Mouse (Mus musculus): ENCODE data around the gene Hdac1. TPM values are rescaled to one million over a fixed set of nuclear protein-coding genes. Genes with fewer than 3 reads are reported as not detected.
A peak's percentile ranks its signal among the peaks of the same experiment; 100 is the strongest.

Hdac1 gene
- polyA plus RNA-seq, 1 experiment from 2014 or later: 237 TPM

DNA sequence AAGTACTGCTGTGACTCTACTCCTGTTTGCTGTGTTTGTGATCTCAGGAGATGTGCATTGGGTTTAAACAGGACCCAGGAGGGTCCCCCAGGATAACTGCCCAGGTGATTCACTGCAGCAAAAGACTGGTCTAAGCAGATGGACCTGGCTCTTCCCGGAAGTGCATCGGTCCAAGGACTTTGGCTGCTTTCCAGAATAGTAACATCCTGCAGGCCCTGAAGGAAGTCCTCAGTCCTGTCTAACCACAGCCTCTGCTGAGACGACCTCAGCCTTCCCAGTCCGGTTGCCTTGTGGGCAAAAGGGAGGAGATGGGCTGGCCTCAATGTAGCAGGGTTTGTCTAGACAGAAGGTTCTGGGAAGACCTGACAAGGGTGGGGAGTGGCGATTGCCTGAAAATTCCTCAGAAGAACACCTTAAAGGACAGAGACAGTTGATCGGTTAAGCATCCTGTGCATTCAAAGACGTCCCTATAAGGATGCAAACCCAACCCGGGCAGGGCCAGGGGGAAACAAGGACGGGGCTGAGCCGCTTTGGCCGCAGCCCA lies 39.5 kb downstream of the Hdac1 start:
- no peak for DNase-seq (ENCODE audit: low spot score)

DNA sequence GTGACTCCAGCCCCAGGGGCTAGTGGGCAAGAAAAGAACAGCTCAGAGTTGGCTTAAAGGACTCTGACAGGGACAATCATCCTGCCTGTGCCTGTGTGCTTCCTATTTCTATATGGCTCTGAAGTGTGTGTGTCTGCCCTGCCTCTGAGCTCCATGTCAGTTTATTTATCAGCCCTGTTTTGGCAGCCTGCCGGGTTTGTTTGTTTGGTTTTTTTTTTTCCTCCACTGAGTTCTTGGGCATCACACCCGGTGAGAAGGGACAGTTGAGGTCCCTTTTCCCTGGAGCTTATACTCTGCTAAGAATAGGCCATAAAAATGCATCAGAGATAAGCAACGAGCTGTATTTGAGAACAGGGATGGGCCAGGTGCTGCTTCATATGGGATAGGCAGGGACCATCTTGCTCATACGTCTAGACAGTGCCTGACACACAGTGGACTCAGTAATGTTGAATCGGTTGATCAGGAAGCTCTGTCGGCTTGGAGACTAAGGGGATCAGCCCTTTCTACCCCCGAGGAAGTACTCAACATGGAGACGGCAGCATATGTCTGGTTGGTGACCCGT lies 40.1 kb downstream of the Hdac1 start:
- peak overlapping the region; percentile 95 for H3K27ac ChIP-seq
- no peak for DNase-seq (ENCODE audit: low spot score)
- WGBS: 55% methylated on average over 9 of the region's 9 CpGs

More for the DNA sequence above, 39.5 kb downstream of the Hdac1 start:
- no peaks in the 10 kb centered on the region for H3K9me3 ChIP-seq
- H3K27ac ChIP-seq: peak overlapping the region; percentile 37; the same call in 1 of the 2 replicates
- no peaks in the 10 kb centered on the region for H3K27me3 ChIP-seq (ENCODE audit: insufficient read depth, poor library complexity, severe bottlenecking)
- no peaks in the 10 kb centered on the region for H3K36me3 ChIP-seq
- no peak overlapping the region for H3K4me3 ChIP-seq
- WGBS: 61% methylated on average over 11 of the region's 11 CpGs
- H3K4me1 ChIP-seq: peaks cover 63% of the 10 kb centered on the region

DNA sequence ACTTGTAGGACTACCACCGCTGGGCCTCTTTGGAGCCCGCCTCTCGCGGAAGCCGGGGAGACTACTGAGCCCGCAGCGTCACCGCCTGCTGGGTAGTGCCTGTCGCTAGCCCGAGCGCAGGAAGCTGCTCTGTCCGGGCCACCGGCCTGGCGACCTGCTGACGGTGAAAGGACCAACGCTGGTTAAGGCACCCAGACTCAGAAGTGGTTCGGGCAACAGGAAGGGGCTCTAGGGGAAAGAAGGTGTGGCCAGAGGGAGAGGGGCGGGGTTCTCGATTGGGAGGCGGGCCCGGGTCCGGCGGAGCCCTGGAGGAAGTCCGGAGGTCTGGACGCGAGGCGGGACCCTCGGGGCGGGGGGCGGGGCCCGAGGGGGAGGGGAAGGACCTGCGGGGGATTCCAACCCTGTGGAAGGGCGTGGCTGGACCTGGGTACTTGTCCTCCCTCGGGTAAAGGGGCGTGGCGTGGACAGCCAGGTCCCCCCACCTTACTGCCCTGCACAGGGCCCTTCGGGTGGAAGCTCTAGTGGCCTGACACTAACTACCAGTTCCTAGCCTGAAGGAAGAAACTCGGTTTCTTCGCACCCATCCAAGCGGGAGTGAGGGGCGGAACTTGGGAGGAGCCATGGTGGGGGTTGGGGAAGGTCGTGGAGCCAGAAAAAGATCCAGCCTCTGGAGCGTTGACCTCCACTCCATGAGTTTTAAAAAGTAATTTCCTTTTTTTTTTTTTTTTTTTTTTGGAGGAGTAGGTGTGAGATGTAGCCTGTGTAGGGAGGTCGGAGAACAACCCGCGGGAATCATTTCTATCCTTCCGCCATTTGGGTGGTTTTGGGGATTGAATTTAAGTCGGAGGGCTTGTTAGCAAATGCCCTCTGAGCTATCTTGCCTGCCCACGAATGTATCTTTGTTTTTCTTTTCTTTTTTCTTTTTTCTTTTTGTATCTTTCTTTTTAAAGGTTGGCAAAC lies 41.6 kb downstream of the Hdac1 start:
- H3K4me1 ChIP-seq: peaks cover 77% of the 10 kb centered on the region
- H3K27me3 ChIP-seq (ENCODE audit: insufficient read depth, poor library complexity, severe bottlenecking): 0 out of 2 replicates have a peak, but pooled peaks cover 5% of the 10 kb centered on the region
- H3K4me3 ChIP-seq: peak overlapping the region; percentile 74
- H3K36me3 ChIP-seq: no peaks in the 10 kb centered on the region
- DNase-seq (ENCODE audit: low spot score): peak; percentile 98
- H3K9me3 ChIP-seq: no peaks in the 10 kb centered on the region
- 1% methylated on average over 48 of the region's 49 CpGs for WGBS
- H3K27ac ChIP-seq: peak overlapping the region; percentile 95

More for the DNA sequence above, 40.1 kb downstream of the Hdac1 start:
- H3K4me1 ChIP-seq: peaks cover 64% of the 10 kb centered on the region
- H3K9me3 ChIP-seq: no peaks in the 10 kb centered on the region
- 0 out of 2 replicates have a peak, but pooled peaks cover 3% of the 10 kb centered on the region for H3K27me3 ChIP-seq (ENCODE audit: insufficient read depth, poor library complexity, severe bottlenecking)
- no peaks in the 10 kb centered on the region for H3K36me3 ChIP-seq
- no peak overlapping the region for H3K4me3 ChIP-seq

DNA sequence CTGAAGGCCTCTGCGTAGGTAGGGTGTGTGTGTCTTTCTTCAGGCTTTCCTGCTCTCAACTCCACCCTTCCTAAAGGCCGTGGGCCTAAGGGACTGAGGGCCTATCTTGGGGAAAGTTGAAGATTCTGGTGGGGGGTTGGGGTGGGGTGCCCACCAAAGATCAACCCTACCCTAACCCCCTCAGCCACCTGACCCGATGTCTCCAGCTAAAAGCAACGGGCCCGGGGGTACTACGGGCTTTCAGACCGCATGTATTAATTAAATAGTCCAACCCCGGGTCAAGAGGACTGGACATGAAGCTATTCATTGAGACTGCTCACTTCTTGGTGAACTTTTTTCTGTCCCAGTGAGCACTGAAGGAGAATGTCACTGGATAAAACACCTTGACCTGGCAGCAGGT lies 42.5 kb downstream of the Hdac1 start:
- 0 out of 2 replicates have a peak, but pooled peaks cover 5% of the 10 kb centered on the region for H3K27me3 ChIP-seq (ENCODE audit: insufficient read depth, poor library complexity, severe bottlenecking)
- peak overlapping the region; percentile 74 for H3K4me3 ChIP-seq
- DNase-seq (ENCODE audit: low spot score): peak; percentile 74
- H3K27ac ChIP-seq: peak overlapping the region; percentile 95
- peaks cover 78% of the 10 kb centered on the region for H3K4me1 ChIP-seq
- 78% methylated on average over 8 of the region's 8 CpGs for WGBS
- H3K9me3 ChIP-seq: no peaks in the 10 kb centered on the region
- H3K36me3 ChIP-seq: no peaks in the 10 kb centered on the region

DNA sequence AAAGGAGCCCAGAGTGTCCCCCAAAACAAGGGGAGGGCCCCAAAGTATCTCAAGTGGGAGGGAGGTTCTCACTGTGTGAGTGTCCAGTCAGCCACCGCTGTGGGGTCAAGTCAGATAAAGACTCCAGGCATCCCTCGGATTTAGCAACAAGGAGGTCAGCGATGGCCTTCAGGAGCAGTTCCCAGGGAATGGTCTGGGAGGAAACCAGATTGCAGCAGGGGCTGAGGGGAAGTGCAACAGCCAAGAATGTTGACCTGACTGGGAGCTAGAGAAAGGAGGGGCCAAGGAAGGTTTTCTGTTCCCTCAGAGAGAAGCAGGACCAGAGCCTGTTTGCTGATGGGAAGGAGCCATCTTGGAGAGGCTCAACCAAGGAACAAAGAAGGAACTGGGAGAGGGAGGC lies 43.6 kb downstream of the Hdac1 start:
- no peaks in the 10 kb centered on the region for H3K9me3 ChIP-seq
- peak overlapping the region; percentile 95 for H3K27ac ChIP-seq
- peaks cover 70% of the 10 kb centered on the region for H3K4me1 ChIP-seq
- no peaks in the 10 kb centered on the region for H3K36me3 ChIP-seq
- 27% methylated on average over 3 of the region's 3 CpGs for WGBS
- peak; percentile 78 for DNase-seq (ENCODE audit: low spot score)
- 0 out of 2 replicates have a peak, but pooled peaks cover 5% of the 10 kb centered on the region for H3K27me3 ChIP-seq (ENCODE audit: insufficient read depth, poor library complexity, severe bottlenecking)
- no peak overlapping the region for H3K4me3 ChIP-seq

DNA sequence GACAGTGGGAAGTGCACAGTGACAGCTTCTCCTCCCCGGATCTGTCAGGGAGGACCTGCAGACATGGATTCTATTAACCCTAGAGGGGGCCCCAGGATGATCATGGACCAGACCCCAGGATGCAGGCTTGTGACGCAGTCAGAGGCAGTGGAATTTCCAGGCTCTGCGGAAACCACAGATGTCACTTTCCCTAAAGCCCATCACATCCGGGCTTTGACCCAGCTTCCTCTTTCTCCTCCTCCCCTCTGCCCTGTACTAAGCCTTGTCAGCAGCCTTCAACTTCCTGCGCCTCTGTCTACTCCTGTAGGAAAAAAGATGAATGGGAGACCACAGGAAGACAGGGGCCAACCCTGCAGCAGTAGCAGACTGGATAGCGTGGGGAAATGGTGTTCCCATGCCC lies 45.9 kb downstream of the Hdac1 start:
- peak overlapping the region; percentile 69 for H3K27ac ChIP-seq
- H3K36me3 ChIP-seq: no peaks in the 10 kb centered on the region
- DNase-seq (ENCODE audit: low spot score): peak; percentile 74
- WGBS: 31% methylated on average over 6 of the region's 6 CpGs
- no peaks in the 10 kb centered on the region for H3K9me3 ChIP-seq
- peaks cover 51% of the 10 kb centered on the region for H3K4me1 ChIP-seq
- peak overlapping the region; percentile 22; the same call in 1 of the 2 replicates for H3K4me3 ChIP-seq
- H3K27me3 ChIP-seq (ENCODE audit: insufficient read depth, poor library complexity, severe bottlenecking): peaks cover 20% of the 10 kb centered on the region

DNA sequence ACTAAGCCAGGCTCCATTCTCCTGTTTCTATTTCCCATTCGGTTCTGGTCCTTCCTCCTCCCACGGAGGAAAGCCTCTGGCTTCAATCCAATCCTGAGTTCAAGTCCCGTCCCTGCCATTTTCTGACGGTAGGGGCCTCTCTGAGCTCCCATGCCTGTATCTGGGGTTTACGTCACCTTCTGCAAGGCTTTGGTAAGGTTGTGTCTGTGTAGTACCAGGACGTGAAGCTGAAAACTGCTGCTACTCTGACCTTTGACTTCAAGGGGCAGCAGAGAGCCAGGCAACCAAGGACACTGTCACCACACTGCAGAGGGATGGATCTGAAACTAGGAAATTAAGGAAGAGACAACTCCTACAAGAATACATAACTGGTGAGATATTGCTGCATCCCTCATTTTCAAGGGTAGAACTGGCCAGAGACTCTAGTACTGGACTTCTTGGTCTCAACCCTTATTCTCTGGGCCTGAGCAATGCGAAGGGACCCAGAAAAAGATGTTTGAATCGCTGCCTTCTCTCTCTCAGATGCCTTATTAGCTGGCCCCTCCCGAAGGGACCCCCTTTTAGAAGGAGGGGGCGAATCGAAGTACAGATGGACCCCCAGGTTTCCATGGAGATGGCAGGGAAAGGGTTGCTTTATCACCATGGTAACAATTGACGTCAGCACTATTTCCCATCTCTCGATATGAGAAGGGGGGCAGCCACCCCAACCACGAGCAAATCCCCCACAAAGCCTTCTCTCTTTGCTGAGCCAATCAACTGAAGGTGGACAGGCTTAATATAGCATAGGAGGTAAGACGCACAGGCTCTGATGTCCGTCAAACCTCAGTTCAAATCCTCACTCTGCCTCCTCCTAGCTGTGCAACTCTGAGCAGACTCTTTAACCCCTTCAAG lies 46.6 kb downstream of the Hdac1 start:
- Histone ChIP-seq H3K27me3 (ENCODE audit: insufficient read depth, poor library complexity, severe bottlenecking) (peaks cover 27% of the 10 kb centered on the region), H3K9me3 (no peaks in the 10 kb centered on the region), H3K4me1 (peaks cover 55% of the 10 kb centered on the region), H3K4me3 (peak overlapping the region; percentile 22; the same call in 1 of the 2 replicates), H3K27ac (peak overlapping the region; percentile 69), H3K36me3 (no peaks in the 10 kb centered on the region)
- 37% methylated on average over 16 of the region's 16 CpGs for WGBS
- DNase-seq (ENCODE audit: low spot score): no peak

DNA sequence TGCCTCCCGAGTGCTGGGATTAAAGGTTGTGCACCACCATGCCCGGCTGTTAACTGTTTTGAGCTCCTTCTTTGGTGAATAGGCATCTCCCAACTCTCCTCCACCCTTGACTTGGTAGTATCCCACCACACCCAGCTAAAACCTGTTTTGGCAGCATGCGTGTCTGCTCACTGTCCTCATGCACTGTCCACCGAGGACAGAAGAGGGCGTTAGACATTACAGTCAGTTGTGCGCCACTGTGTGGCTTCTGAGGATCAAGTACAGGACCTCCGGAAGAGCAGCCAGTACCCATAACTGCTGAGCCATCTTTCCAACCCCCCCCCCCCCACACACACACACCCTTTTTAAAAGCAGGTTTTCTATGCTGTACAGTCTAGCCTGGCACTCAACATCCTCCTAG lies 47.8 kb downstream of the Hdac1 start:
- no peak for DNase-seq (ENCODE audit: low spot score)
- Histone ChIP-seq H3K27ac (no peak overlapping the region), H3K9me3 (no peaks in the 10 kb centered on the region), H3K36me3 (0 out of 2 replicates have a peak, but pooled peaks cover 2% of the 10 kb centered on the region), H3K27me3 (ENCODE audit: insufficient read depth, poor library complexity, severe bottlenecking) (peaks cover 39% of the 10 kb centered on the region), H3K4me1 (peaks cover 48% of the 10 kb centered on the region), H3K4me3 (no peak overlapping the region)
- 66% methylated on average over 7 of the region's 7 CpGs for WGBS

DNA sequence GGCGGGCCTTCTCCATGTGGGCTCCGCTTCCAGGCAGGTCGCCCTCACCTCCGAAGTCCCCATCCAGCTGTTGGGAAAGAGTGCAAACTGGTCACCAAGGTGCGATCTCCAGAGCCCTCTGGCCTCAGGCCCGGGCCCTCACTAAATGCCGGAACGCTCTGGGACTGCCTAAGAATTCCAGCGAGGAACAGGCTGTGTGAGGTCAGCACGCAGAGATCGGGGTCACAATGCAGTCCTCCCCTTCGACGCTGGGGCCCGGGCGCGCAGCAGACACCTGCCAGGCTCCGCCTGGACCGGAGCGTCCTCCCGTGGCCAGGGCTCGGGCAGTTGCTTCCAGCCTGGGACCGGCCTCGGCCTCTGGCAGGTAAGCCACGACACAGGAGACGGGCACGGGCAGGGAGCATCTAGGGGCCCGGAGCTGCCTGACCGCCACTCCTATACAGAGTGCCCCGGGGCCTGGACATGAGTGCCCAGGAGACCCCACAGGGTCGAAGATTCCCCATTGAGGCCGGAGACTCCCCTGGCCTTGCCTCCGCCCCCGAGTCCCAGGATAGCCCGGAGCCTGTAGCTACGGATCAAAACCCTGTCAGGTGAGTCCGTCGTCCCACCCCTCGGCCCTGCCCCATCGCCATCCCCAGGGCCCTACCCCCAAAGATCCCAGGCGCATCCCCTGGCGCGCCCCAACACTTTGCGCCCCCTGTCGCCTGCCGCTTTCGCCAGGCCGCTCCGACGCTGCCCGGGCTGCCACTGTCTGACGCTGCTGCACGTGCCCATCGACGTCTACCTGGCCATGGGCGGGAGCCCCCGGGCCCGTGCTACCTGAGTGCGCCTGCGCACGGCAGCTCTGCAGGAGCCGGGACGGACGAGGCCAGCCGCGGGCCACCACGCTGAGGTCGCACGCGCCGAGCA lies 51.3 kb downstream of the Hdac1 start, which contains the start of the genes Tssk3 and Fam229a:
TSS of gene Tssk3 (minus strand) at position 51 of the 909 bp plus-strand sequence.
TSS of gene Fam229a (plus strand) at position 219 of the 909 bp plus-strand sequence.
- Histone ChIP-seq H3K27ac (peak within 1 kb of the TSS; percentile 36; the same call in 1 of the 2 replicates), H3K4me1 (peaks cover 20% of the 10 kb centered on the region), H3K27me3 (ENCODE audit: insufficient read depth, poor library complexity, severe bottlenecking) (peaks cover 42% of the 10 kb centered on the region), H3K9me3 (no peaks in the 10 kb centered on the region), H3K4me3 (peak within 1 kb of the TSS; percentile 62), H3K36me3 (peaks cover 35% of the 10 kb centered on the region)
- no peak for DNase-seq (ENCODE audit: low spot score)
- 4% methylated on average over 70 of the region's 70 CpGs for WGBS

DNA sequence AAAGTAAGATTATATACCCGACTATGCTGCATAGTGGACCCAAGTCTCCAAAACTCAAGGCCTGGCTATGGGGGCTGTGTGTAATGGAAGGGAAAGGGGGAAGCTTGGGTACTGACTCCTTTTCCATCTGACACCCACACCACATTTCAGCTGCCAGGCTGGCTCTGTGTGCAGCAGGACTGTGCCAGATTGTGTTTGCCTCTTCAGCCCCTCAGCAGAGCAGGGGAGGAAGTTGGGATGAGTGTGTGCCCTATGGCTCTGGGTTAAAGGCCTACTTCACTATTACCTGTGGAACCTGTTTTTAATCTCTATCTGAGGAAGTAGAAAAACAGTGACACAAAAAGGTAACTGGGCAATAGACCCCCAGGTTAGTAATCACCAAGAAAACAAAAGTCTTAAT lies 61.4 kb downstream of the Hdac1 start:
- Histone ChIP-seq H3K27me3 (ENCODE audit: insufficient read depth, poor library complexity, severe bottlenecking) (no peaks in the 10 kb centered on the region), H3K4me3 (no peak overlapping the region), H3K27ac (no peak overlapping the region), H3K4me1 (no peaks in the 10 kb centered on the region), H3K9me3 (no peaks in the 10 kb centered on the region), H3K36me3 (peaks cover 89% of the 10 kb centered on the region)
- no peak for DNase-seq (ENCODE audit: low spot score)
- WGBS: 88% methylated on average over 1 of the region's 1 CpGs

DNA sequence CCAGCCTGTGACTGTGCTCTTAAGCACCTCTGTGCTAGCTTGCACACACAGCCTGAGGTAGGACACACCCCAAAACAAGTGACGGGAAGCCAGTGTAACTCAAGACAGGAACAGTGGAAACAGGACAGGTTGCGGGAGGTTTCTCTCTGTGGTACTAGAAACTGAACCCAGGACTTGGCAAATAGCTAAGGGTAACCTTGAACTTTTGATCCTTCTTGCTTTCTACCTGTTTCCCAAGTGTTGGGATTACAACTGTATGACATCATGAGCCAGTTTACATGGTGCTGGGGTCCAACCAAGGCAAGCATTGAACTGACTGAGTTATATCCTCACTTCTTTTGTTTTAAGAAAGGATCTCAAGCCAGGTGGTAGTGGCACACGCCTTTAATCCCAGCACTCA lies 62.6 kb downstream of the Hdac1 start:
- Histone ChIP-seq H3K4me1 (no peaks in the 10 kb centered on the region), H3K36me3 (peaks cover 88% of the 10 kb centered on the region), H3K9me3 (no peaks in the 10 kb centered on the region), H3K27me3 (ENCODE audit: insufficient read depth, poor library complexity, severe bottlenecking) (no peaks in the 10 kb centered on the region), H3K4me3 (no peak overlapping the region), H3K27ac (no peak overlapping the region)
- WGBS: 82% methylated on average over 3 of the region's 3 CpGs
- no peak for DNase-seq (ENCODE audit: low spot score)
